Mouse (Mus musculus) layer of hippocampus, adult 8-10 months (tissue): ENCODE results near the gene Pnlip. TPM values are rescaled to one million over a fixed set of nuclear protein-coding genes. Genes with fewer than 3 reads are reported as not detected.
A peak's percentile ranks its signal among the peaks of the same experiment; 100 is the strongest.

Source experiments
- DNase-seq, 2 experiments: peaks; one replicate each; pipeline ENCODE4 v3.0.0; 2022; ENCODE audit warnings: low spot score in 2 of 2
- total RNA-seq, 4 experiments: library from RNA; stranded (reverse); gene quantifications; 2 replicates each; pipeline ENCODE4 v1.2.4; 2022

Pnlip gene
- total RNA-seq = 1 to 10 TPM in 3 of 4 experiments, under 1 TPM in 1; 0.89 to 1.7 (median 1.3) TPM

GRCm38 (mm10) chr19:58652198-58652597 lies at the start of gene Pnlip:
TSS of gene Pnlip (plus strand) at chr19:58652498.
- DNase-seq = no peak

DNA sequence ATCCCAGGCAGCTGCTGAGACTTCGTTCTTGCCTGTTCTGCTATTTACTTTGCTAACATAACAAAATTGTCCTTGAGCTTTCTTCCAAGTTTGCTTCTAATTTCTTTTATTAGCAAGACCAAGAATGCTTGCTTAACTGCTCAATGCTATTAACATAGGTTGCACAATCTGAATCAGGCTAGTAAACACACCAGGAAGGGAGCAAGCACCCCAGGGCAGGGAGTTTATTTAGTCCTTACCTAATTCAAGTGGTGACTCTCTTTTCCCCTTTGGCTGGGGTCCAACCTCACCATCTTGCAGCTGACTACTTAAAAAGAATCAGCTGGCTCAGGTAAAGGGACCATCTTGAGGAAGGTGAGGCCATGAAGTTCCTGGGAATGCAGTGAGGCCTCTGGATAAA lies 42.6 kb upstream of the Pnlip start:
- no peak for DNase-seq

- DNase-seq = no peak
Observed at GRCm38 (mm10) chr19:58612745-58613144, 39.6 kb upstream of the Pnlip start.

DNA sequence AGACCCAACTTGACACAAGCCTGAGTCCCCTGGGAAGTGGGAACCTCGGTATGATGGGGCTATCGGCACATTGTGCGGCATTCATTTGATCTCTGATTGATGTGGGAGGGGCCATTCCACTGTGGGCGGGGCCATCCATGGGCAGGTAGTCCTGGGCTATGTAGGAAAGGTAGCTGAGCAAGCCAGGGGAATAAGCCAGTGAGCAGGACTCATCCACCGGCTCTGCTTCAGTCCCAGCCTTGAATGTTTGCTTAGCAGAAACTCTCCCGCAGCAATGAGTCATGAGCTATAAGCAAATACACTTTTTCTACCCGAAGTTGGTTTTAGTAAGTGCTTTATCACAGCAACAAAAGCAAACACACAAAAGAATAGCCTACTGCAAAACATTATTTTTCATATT lies 35.7 kb upstream of the Pnlip start:
- no peak for DNase-seq

DNA sequence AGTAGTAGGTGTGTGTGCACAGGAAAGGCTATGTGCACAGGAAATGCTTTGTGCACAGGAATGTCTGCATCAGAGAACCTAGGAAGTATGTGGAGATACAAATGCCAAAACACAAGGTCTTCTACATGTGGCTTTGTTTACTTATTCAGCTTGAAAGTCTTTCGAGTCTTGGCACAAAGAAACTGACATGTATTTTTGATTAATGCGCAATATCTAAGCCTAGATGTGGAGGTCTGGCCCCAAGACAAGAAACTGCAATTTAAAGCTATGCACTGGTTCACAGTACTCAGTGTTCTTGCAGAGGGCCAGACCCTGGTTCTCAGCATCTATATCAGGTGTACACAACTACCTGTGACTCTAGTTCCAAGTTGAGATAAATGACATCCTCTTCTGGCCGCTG lies 31.6 kb upstream of the Pnlip start:
- DNase-seq = no peak

DNA sequence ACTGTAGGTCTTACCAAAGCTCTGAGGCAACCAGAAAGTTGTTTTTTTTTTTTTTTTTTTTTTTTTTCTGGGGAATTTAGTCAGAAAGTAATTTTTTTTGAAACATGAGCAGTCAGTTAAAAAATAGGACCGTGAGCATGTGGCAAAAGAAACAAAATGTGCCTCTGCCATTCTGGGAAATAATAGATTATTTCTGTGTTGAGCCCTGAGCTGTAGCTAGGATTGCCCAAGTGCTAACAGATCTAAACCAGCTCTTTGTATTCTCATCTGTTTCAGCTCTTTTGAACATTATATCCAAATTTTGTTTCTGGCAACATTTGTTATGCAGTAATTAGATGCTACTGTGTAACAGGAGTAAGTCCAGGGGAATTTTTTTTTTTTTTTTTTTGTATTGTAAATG lies 30.7 kb upstream of the Pnlip start:
- DNase-seq = peak in 1 of 2 experiments; percentile 19

DNA sequence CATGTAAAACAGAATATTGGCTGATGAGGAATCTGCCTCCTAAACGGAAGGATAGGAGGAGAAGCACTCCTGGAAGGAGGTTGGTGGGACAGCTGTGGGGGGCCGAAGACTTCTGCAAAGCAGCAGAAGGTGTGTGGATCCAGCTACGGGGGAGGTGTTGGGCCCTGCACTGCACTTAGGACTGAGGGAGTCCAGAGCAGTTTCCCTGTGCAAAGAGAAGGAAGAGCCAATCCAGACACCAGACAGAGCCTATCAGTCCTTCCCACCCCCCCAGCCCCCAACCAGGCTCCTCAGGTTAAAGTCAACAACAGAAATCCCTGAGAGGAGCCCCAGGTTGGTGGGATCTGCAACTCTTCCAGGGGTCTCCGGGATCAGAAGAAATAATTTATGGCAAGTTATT lies 27.5 kb upstream of the Pnlip start:
- DNase-seq = no peak

- no peak for DNase-seq
Observed at GRCm38 (mm10) chr19:58625254-58625947, 26.9 kb upstream of the Pnlip start.

- peak in 1 of 2 experiments; percentile 16 for DNase-seq
Observed at GRCm38 (mm10) chr19:58627406-58628337, 24.6 kb upstream of the Pnlip start.

GRCm38 (mm10) chr19:58629351-58629773 lies 22.9 kb upstream of the Pnlip start:
- no peak for DNase-seq

- DNase-seq = no peak
Observed at GRCm38 (mm10) chr19:58650036-58650435, 2.3 kb upstream of the Pnlip start.

DNA sequence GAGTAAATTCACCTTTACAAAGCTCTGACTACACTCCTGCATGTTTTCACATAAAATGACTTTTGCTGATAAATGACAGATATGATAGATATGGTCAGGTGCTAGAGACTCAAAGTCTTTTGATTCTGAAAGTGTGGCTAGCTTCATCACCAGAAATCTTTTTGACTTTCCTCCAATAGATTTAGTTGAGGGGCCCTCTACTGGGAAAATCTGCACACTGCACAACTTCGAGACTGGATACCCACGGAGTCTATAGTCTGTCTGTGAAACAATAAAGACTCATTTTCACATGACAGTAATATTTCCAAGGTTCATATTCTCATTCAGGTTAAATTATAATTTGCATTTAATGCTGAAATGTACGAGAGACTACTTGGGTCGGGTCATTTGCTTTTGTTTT lies 9.8 kb downstream of the Pnlip start:
- no peak for DNase-seq

GRCm38 (mm10) chr19:58663317-58663716 lies 11.0 kb downstream of the Pnlip start:
- no peak for DNase-seq

DNA sequence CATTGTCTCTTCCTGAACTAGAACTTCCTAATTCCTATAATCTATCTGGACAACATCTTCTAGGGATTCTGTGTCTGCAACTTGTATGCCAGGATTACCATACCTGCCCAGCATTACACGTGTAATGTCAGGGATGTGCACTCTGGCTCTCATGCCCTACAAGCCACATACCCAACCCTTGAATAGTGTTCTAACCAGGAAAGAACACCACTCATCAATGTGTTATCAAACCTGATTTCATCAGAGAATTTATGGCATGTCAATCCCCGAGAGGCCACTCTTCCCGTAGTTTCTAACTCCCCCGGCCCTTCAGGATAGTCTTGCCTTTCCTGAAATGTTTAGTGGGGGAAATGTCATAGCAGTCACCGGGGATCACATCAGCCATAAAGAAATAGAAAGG lies 12.6 kb downstream of the Pnlip start:
- DNase-seq = no peak

- no peak for DNase-seq
Observed at GRCm38 (mm10) chr19:58674644-58675043, 22.3 kb downstream of the Pnlip start.

DNA sequence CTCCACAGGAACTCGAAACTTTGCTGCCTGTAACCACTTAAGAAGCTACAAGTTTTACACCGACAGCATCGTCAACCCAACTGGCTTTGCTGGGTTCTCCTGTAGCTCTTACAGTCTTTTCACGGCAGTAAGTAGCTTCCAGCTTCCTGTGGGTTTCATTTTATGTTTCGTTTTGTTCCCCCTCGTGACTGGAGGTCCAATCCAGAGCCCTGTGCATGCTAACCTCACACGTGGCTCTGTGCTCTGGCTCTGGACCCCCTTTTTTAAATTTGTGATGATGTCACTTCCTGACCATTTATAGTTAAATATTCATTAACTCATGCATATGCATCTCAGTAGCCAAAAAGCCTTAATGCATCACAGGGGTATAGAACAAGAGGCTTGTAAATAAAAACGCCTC lies 24.8 kb downstream of the Pnlip start:
- DNase-seq = no peak

GRCm38 (mm10) chr19:58688933-58689332 lies 36.6 kb downstream of the Pnlip start:
- DNase-seq = no peak

- DNase-seq = no peak
Observed at GRCm38 (mm10) chr19:58695314-58695713, 43.0 kb downstream of the Pnlip start.

- no peak for DNase-seq
Observed at GRCm38 (mm10) chr19:58696235-58696634, 43.9 kb downstream of the Pnlip start.

DNA sequence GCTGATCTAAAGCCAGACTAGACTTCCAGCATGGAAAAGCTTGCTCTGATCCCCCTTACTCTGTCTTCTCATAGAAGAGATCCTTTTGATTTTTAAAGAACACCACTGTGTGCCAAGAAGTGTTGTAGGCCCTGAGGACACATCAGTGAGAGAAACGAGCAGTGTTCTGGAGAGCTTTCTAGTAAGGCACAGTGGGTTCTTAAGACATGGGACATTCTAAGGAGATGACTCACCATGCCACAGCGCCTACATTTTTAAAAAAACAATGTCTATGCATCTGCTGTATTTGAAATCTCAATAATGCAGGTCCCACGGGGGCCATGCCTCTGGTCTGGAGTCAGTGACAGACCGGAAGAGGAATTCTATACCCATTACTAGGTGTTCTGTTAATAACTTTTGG lies 52.3 kb downstream of the Pnlip start:
- DNase-seq = no peak

GRCm38 (mm10) chr19:58708611-58709010 lies 56.3 kb downstream of the Pnlip start:
- DNase-seq = no peak

- DNase-seq = no peak
Observed at GRCm38 (mm10) chr19:58717925-58718324, 65.6 kb downstream of the Pnlip start.

DNA sequence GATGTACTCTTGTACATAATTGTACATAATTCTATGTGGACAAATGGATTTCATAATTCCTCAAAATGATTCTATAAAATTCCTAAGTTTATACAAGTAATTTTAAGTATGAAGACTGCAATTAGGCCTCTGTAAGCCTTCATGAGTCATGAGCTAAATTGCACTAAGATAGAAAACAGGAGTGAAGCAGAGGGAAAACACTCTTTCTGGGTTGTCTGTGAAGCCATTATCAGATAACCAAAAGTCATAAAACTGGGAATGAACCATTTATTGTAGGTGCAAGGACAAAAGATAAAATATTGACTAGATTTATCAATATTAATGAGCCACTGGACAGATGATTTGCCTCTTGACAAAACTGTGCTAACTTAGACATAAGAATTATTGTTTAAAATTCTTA lies 68.1 kb downstream of the Pnlip start:
- no peak for DNase-seq
